12 mouse cellular contexts compared by ENCODE assay signal in the genomic region with DNA sequence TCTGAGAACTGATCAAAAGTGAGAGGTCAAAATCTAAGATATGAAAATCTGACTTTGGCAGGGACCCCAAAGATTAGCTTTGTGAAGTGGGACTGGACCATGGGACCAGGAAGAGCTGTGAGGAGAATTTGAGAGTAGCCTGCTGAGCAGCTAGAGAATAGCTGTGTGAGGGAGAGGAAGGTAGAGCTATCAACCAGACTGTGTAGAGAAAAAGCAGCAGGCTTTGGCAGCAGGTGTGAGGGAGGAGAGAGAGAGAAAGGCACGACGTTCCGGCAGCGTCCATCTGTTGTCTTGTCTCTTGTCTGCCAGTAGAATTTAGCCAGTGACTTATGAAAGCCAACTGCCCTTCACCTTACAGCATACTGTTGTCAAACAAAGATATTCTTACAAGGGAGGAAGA.
DNase-seq lines count a peak whose midpoint lies in the region; ATAC-seq lines count a peak whose summit lies in the region.
"Had no signal": no experiment of that assay in that cellular context is flagged by ENCODE, and none has a peak within 500 bp of the region (broad histone marks: within the 10 kb centered on the region; RNA-seq: fewer than 3 reads in every experiment).

No protein-coding gene starts in this region.

- DNase-seq in frontal cortex, postnatal 10 days (ENCODE audit: low spot score in 2 of 2), result no peak
- DNase-seq in right cerebral cortex, adult 2 months (ENCODE audit: low spot score in 2 of 2), result peak; percentile 23
- DNase-seq in right cerebral cortex, postnatal 4 days, result no peak
- peak; percentile 51 for DNase-seq in layer of hippocampus, adult 9-11 months
- DNase-seq in telencephalon, adult 2 months (ENCODE audit: low read depth, low spot score), result peak; percentile 21
- DNase-seq in MN1 (ENCODE audit: low spot score), result no peak
- DNase-seq in lung, adult 18-20 months, result no peak
- DNase-seq: gastrocnemius, postnatal 36 days; lung, postnatal 36 days; thymus, adult 18-20 months had no signal

- peak; percentile 76 for ATAC-seq in frontal cortex, adult (ENCODE audit: low TSS enrichment)
- ATAC-seq: intestine, embryonic 16.5 days had no signal

Comparison
In these comparisons a context has a peak if more than half of its experiments do, and no peak if none do; other contexts are left out.
1. DNase-seq: peak in right cerebral cortex, adult 2 months (2 of 2), layer of hippocampus, adult 9-11 months (single experiment) and telencephalon, adult 2 months (single experiment); none in frontal cortex, postnatal 10 days (0 of 2), right cerebral cortex, postnatal 4 days (single experiment), MN1 (single experiment) and lung, adult 18-20 months (0 of 2).